Mouse (Mus musculus): ENCODE measurements around the gene Gm5169. TPM values are rescaled to one million over a fixed set of nuclear protein-coding genes. Genes with fewer than 3 reads are reported as not detected.

Gene Gm5169
- total RNA-seq (2023), result not detected

DNA sequence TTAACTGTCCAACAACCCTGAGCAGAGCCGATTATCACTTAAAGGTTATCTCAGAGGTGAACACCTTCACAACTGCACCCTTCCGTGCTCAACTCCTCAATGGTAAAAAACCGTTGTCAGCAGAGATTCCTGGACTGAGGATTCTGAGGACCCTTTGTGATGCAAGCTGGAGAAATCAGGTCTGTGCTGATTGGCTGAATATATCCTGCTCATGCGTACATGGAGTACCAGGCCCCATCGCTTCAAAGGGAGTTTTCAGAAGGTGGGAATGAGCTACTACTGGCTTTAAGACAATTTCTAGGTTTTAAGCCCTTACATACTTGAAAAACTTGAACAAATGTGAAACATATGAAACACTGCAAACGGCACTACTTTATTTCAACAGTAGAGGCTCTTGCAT lies at the start of gene Gm5169:
Gene Gm5169 (minus strand): TSS at position 101 of the 400 bp plus-strand sequence.

All from neutrophil, adult 83 days (primary cell).